Mouse (Mus musculus) neural tube, embryonic 15.5 days (tissue): ENCODE data around the gene Btg4. TPM values are rescaled to one million over a fixed set of nuclear protein-coding genes. Genes with fewer than 3 reads are reported as not detected.
"Not testable (repeated sequence)": the region's sequence is repeated elsewhere in the genome, so short reads cannot be mapped to it uniquely, and the experiment has no call there.

ENCODE experiments used
- ATAC-seq: fragments of 200-750 bp; cut with Nextera tagmentation; 2 replicates; pipeline ENCODE4 v1.8.0; 2017; ENCODE audit warnings: mild to moderate bottlenecking, moderate TSS enrichment, moderate library complexity; ENCODE audit not compliant: low FRiP score
- H3K27ac ChIP-seq: fragments of 300-500 bp; sonication (generic); replicated peaks from 2 replicates; pipeline ENCODE4 v1.5.1; 2015; ENCODE audit warnings: mild to moderate bottlenecking, inconsistent platforms
- H3K27me3 ChIP-seq: fragments of 300-500 bp; sonication (generic); replicated peaks from 2 replicates; pipeline ENCODE4 v1.6.1; 2015; ENCODE audit warnings: inconsistent platforms
- H3K36me3 ChIP-seq: fragments of 300-500 bp; sonication (generic); 2 replicates; pipeline ENCODE4 v1.6.1; 2015; ENCODE audit warnings: inconsistent platforms
- H3K4me1 ChIP-seq: fragments of 300-500 bp; sonication (generic); 2 replicates; pipeline ENCODE4 v1.6.1; 2015; ENCODE audit warnings: inconsistent platforms
- H3K4me2 ChIP-seq: fragments of 300-500 bp; sonication (generic); 2 replicates; pipeline ENCODE4 v1.6.1; 2015; ENCODE audit warnings: inconsistent platforms, mild to moderate bottlenecking, moderate library complexity
- H3K4me3 ChIP-seq: fragments of 300-500 bp; sonication (generic); replicated peaks from 2 replicates; pipeline ENCODE4 v1.5.1; 2015; ENCODE audit warnings: mild to moderate bottlenecking, inconsistent platforms
- H3K9ac ChIP-seq: fragments of 300-500 bp; sonication (generic); replicated peaks from 2 replicates; pipeline ENCODE4 v1.6.1; 2015; ENCODE audit warnings: mild to moderate bottlenecking, inconsistent platforms
- H3K9me3 ChIP-seq: fragments of 300-500 bp; sonication (generic); replicated peaks from 2 replicates; pipeline ENCODE4 v1.6.1; 2016; ENCODE audit warnings: inconsistent platforms
- WGBS: fragments of 180-500 bp; shearing (Covaris S2); methylation state at CpG from one replicate; pipeline ENCODE4 v1.1.7; 2015; ENCODE audit warnings: mixed read lengths; 5-methylcytosine and 5-hydroxymethylcytosine counted together
- polyA plus RNA-seq: library from polyadenylated mRNA; unstranded; fragments of >200 nt; fragmentation: Nextera tagmentation; extraction: Ambion mirVana; gene quantifications from 2 replicates; pipeline ENCODE4 v1.2.1, GENCODE M21; 2015

The Btg4 gene
- polyA plus RNA-seq, 1 experiment from 2014 or later, result not detected

DNA sequence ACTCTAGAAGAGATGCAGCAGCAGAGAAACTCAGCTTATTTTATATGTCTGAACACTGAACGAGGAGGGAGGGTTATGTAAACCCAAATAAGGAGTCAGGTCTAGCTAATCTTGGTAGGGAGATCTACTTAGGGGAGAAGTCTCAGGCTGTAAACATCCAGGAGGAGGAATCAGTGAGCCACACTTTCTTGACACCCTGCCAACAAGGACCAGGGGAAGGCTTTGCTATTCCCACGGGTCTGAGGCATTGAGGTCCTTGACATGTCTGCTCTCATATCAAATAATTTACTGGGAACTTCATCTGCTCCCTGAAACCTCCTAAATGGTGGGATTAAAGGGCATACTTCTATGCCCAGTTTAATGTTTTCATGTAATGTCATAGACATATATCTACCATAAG, 35.6 kb downstream of the Btg4 start:
- H3K9ac ChIP-seq, result no peak overlapping the region
- no peaks in the 10 kb centered on the region for H3K9me3 ChIP-seq
- H3K27ac ChIP-seq, result no peak overlapping the region
- no peak overlapping the region for H3K4me2 ChIP-seq
- no peaks in the 10 kb centered on the region for H3K36me3 ChIP-seq
- no peak overlapping the region for H3K4me3 ChIP-seq
- no peak for ATAC-seq
- no peaks in the 10 kb centered on the region for H3K4me1 ChIP-seq
- peaks cover 4% of the 10 kb centered on the region; the same call in 1 of the 2 replicates for H3K27me3 ChIP-seq
- 56% methylated on average over 2 of the region's 2 CpGs for WGBS

DNA sequence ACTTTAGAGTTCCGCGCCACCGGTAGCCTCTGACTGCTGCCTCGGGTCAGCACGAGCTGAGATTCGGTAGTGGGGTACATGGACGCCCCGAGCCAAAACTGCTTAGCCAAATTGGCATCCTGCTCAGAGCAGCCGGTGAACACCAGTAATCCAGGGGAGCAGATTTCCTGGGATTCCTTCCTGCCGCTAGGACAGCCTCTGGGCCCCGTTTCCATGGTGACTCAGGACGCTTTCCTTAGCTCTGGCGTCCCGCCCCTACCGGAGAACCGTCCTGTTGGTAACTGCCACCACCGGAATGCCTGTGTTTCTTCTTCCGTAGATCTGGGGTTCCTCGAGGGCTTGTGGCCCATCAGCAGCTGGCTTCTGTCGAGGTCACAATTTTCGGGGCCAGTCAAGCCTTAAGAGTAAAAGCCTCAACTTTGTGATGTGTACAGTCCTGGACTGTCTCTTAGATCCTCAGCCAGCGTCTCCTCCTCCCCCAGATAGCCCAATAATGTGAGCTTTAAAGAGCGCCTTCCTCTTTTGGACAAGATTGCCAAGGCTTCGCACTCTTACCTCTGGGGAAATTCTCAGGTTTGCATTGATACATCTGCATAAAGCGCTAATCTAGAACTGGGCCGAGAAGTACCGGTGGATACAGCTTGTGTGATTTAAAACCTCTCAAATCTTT, 41.2 kb downstream of the Btg4 start, which contains the start of gene 4833427G06Rik:
TSS of gene 4833427G06Rik (minus strand) at position 323 of the 670 bp plus-strand sequence.
- Histone ChIP-seq H3K27me3 (peaks cover 12% of the 10 kb centered on the region; the same call in 1 of the 2 replicates), H3K9ac (no peak within 1 kb of the TSS), H3K27ac (no peak within 1 kb of the TSS), H3K9me3 (no peaks in the 10 kb centered on the region), H3K4me1 (peaks cover 22% of the 10 kb centered on the region), H3K36me3 (no peaks in the 10 kb centered on the region), H3K4me2 (peak within 1 kb of the TSS; percentile 100), H3K4me3 (peak within 1 kb of the TSS; percentile 60)
- 8% methylated on average over 27 of the region's 27 CpGs for WGBS
- ATAC-seq, result peak; percentile 31; the same call in 1 of the 2 replicates

DNA sequence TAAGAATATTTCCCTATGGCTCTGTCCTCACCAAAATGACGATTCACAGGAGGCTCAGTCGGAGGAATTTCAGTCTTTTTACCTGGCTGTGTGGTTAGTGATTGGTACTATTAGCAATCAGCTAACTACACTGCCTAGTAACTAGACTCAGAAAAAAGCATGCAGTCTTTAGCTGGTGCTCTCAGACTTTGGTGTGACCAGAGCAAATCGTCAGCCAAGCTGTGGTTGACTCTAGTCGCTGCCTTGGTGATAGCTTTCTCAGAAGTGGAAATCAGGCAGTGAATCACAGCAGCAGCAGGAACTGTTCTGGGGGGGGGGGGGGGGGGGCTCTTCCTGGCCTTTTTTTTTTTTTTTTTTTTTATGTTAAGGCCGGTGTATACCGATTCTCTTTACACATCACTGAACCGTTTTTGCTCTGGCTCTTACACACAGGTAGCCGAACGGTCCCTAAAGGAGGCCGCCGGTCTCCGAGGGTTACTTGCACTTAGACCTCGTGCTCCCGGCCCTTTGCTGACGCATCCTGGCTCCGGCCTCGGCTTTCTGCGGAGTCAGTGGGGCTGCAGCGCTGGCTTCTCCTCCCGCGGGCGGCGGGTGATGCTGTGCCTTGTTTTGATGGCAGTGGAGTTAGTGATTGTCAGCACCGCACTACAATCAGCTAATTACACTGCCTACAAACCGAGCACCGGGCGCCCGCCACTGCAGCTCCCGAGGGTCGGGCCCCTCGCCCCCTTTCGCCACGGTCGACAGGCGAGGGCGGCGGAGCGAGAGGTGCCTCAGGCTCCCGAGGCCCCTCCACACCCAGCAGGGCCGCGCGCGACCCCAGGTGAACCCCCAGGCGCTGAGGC, 42.5 kb downstream of the Btg4 start:
- ATAC-seq, result peak; percentile 87
- Histone ChIP-seq H3K27me3 (peaks cover 12% of the 10 kb centered on the region; the same call in 1 of the 2 replicates), H3K36me3 (no peaks in the 10 kb centered on the region), H3K27ac (0 out of 2 replicates have a peak overlapping the region, but pooled peaks have one; percentile 18), H3K9ac (peak overlapping the region; percentile 72), H3K4me1 (peaks cover 22% of the 10 kb centered on the region), H3K4me3 (peak overlapping the region; percentile 60), H3K4me2 (peak overlapping the region; percentile 100), H3K9me3 (no peaks in the 10 kb centered on the region)
- WGBS, result 1% methylated on average over 44 of the region's 44 CpGs

DNA sequence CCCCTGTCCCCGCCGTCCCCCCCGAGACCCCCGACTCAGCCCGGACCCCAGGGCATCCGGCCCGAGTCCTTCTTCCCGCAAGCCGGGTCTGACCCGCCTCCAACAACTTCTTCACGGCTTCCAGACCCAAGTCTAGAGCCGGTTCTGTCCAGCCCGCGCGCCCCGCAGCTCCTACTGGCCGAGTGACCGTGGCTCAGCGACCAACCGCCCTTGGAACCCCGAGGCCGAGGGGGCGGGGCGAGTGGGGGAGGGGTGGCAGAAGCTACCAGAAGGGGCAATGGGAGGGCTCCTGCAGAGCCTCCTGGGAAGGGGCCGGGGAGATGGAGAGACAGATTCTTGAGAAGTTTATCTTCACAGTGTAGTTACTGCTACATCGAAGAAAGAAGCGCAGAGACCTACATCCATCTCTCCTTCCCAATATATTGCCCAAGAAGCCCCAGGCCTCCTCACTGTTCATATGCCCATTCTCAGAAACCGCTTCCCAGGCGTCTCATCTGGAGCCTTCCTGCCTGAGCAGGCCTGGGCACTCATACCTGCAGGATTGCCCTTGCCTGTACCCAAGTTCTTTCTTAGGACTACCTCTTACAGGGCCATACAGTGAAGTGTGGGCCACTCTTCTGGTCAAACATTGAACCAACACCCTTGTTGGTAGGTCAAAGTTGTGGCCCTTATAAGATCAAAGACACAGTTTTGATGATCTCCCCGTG, 43.3 kb downstream of the Btg4 start:
- H3K4me2 ChIP-seq, result peak overlapping the region; percentile 100
- H3K4me3 ChIP-seq, result peak overlapping the region; percentile 60
- no peaks in the 10 kb centered on the region for H3K9me3 ChIP-seq
- peaks cover 12% of the 10 kb centered on the region; the same call in 1 of the 2 replicates for H3K27me3 ChIP-seq
- H3K36me3 ChIP-seq, result no peaks in the 10 kb centered on the region
- H3K27ac ChIP-seq, result 0 out of 2 replicates have a peak overlapping the region, but pooled peaks have one; percentile 18
- H3K9ac ChIP-seq, result peak overlapping the region; percentile 72
- 12% methylated on average over 30 of the region's 30 CpGs for WGBS
- H3K4me1 ChIP-seq, result peaks cover 22% of the 10 kb centered on the region
- peak; percentile 58 for ATAC-seq

DNA sequence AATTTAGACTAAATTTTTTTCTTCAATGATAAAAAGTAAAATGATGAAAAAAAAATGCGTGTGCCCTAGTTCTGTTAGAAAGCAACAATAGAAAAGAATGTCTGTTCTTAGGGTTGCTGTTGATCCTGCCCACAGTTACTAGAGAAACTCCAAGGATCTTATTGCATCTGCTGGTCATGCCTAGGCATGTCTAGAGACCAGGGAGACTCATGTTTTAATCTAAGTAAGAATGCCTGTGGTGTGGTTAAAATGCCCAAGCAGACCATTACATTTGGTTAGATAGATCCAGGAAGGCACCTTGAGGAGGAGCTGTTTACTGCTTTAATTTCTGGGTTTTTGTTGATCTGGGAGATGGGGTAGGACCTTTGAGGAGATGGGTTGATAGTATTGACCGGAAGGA, 45.0 kb downstream of the Btg4 start:
- Histone ChIP-seq H3K27me3 (0 out of 2 replicates have a peak, but pooled peaks cover 8% of the 10 kb centered on the region), H3K4me1 (peaks cover 22% of the 10 kb centered on the region), H3K9ac (no peak overlapping the region), H3K4me2 (no peak overlapping the region), H3K9me3 (no peaks in the 10 kb centered on the region), H3K4me3 (no peak overlapping the region), H3K36me3 (no peaks in the 10 kb centered on the region), H3K27ac (no peak overlapping the region)
- no peak for ATAC-seq
- WGBS, result 91% methylated on average over 2 of the region's 2 CpGs

DNA sequence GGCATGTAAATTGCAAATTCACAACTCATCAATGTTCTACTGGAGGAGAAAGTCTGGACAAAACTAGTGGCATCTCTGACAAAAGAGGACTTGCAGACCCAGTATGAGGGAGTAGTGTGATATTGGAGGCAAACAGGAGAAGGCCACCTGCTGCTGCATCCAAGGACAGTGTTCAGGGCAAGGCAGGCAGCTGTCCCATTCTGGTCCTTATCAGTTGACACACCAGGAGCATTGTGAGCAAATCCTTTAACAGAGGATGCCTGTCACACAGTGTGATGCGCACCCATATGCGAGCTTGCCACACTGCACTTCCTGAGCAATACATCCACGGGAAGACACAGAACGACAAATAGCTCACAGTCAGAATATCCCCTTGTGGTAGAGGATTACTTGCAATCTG, 54.1 kb downstream of the Btg4 start:
- H3K4me2 ChIP-seq, result no peak overlapping the region
- no peak overlapping the region for H3K4me3 ChIP-seq
- no peak overlapping the region for H3K27ac ChIP-seq
- H3K4me1 ChIP-seq, result no peaks in the 10 kb centered on the region
- no peaks in the 10 kb centered on the region for H3K36me3 ChIP-seq
- no peaks in the 10 kb centered on the region for H3K27me3 ChIP-seq
- H3K9ac ChIP-seq, result no peak overlapping the region
- no peak for ATAC-seq
- no peaks in the 10 kb centered on the region for H3K9me3 ChIP-seq
- WGBS, result 84% methylated on average over 4 of the region's 4 CpGs

DNA sequence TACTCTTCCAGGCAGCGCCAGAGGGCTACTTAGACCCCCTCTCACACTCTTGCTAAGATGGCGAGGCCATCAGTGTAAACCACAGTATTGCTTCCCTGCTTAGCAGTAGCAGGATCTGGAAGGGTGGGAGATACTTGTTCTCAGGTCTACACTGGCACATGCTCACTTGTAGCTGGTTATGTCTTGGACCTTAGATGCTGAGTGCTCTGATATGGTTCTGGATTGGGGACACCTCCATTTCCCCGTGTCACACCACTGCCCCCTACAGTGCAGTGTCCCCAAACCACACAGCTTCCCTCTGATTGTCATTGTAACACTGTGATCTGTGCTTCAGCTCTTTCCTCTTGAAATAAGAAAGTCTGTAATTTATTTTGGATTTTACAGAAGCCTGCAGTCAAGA, 76.3 kb downstream of the Btg4 start:
- no peaks in the 10 kb centered on the region for H3K36me3 ChIP-seq
- H3K27me3 ChIP-seq, result no peaks in the 10 kb centered on the region
- no peak overlapping the region for H3K4me2 ChIP-seq
- no peak for ATAC-seq
- H3K4me3 ChIP-seq, result no peak overlapping the region
- 67% methylated on average over 3 of the region's 3 CpGs for WGBS
- H3K4me1 ChIP-seq, result no peaks in the 10 kb centered on the region
- H3K9ac ChIP-seq, result no peak overlapping the region
- H3K27ac ChIP-seq, result no peak overlapping the region
- H3K9me3 ChIP-seq, result no peaks in the 10 kb centered on the region

DNA sequence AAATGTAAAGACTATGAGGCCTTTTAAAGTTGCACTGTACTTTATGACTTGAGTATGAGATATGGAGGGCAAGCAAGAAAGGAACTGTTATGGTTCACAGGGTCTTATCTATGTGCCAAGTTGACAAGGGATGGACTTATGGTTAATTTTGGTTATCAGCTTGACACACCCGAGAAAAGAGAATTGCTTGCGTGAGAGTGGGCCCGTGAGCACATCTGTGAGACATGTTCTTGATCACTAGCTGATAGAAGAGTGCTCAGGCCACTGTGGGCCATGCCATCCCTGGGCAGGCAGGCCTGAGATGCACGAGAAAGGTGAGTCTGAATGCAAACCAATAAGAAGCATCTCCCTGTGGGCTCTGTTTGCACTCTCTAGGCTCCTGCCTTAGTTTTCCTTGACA, 76.7 kb downstream of the Btg4 start:
- ATAC-seq, result no peak

DNA sequence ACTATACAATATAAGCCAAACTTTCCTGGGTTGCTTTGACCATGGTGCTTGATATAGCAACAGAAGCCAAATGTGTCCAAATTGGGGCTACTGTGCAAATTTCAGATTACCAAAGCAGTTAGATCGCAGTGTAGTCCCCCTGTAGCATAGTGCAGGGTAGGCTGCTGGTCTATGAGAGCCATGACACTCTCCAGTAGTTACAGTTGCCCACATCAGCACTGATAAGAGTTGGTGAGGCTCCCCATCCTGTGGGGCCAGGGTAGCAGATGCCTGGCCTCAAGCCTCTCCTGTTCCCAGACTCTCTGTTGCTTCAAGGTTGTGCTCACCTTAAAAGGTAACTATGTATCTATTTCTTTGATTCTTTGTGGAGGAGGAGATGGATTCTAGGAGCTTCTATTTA, 77.1 kb downstream of the Btg4 start:
- no peaks in the 10 kb centered on the region for H3K36me3 ChIP-seq
- no peak for ATAC-seq
- no peaks in the 10 kb centered on the region for H3K9me3 ChIP-seq
- H3K4me1 ChIP-seq, result no peaks in the 10 kb centered on the region
- no peak overlapping the region for H3K9ac ChIP-seq
- H3K4me2 ChIP-seq, result no peak overlapping the region
- no peak overlapping the region for H3K27ac ChIP-seq
- H3K27me3 ChIP-seq, result no peaks in the 10 kb centered on the region
- H3K4me3 ChIP-seq, result no peak overlapping the region
- WGBS, result 94% methylated on average over 1 of the region's 1 CpGs

More for the DNA sequence above, 76.7 kb downstream of the Btg4 start:
- Histone ChIP-seq H3K27me3 (no peaks in the 10 kb centered on the region), H3K9me3 (no peaks in the 10 kb centered on the region), H3K36me3 (no peaks in the 10 kb centered on the region), H3K4me2 (no peak overlapping the region), H3K4me3 (no peak overlapping the region), H3K27ac (no peak overlapping the region), H3K4me1 (no peaks in the 10 kb centered on the region), H3K9ac (no peak overlapping the region)
- 90% methylated on average over 4 of the region's 4 CpGs for WGBS

DNA sequence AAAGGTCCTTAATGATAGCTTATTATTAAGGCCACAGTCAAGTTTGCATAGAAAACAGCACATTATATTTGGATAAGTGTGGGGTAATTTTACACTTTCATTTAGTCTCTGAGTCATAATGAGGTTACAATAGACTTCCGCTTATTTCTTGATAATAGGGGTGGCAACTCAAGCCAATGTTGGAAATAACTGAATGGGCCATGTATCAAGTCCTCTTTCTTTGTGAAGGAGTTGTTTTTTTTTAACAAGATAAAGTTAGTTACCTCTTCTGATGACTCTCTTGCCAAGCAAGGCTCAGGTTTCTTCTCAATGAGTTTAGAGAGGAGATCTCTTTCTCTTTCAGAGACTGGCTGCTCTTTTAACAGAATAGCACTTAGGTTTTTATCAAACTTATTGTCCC, 77.6 kb downstream of the Btg4 start:
- no peaks in the 10 kb centered on the region for H3K36me3 ChIP-seq
- H3K27me3 ChIP-seq, result no peaks in the 10 kb centered on the region
- 96% methylated on average over 1 of the region's 1 CpGs for WGBS
- no peak for ATAC-seq
- no peak overlapping the region for H3K4me2 ChIP-seq
- no peaks in the 10 kb centered on the region for H3K4me1 ChIP-seq
- no peak overlapping the region for H3K27ac ChIP-seq
- no peak overlapping the region for H3K9ac ChIP-seq
- H3K9me3 ChIP-seq, result no peaks in the 10 kb centered on the region
- no peak overlapping the region for H3K4me3 ChIP-seq

DNA sequence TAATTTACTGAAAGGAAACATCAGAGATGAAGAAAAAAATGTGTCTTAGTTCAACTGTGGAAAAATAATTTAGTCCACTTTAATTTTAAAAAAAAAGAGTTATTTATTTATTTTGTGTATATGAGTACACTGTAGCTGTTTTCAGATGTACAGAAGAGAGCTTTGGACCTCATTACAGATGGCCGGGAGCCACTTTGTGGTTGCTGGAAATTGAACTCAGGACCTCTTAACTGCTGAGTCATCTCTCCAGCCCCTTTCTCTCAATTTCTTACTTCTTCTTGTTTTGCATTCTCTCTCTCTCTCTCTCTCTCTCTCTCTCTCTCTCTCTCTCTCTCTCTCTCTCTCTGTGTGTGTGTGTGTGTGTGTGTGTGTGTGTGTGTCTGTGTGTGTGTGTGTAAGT, 78.7 kb downstream of the Btg4 start:
- ATAC-seq, result not testable (repeated sequence)
- WGBS, result 93% methylated on average over 1 of the region's 1 CpGs

More for the DNA sequence above, 78.7 kb downstream of the Btg4 start:
- H3K4me2 ChIP-seq, H3K4me1 ChIP-seq, H3K9me3 ChIP-seq, H3K36me3 ChIP-seq, H3K4me3 ChIP-seq, H3K9ac ChIP-seq, H3K27ac ChIP-seq, H3K27me3 ChIP-seq: not testable (repeated sequence)
